Mouse (Mus musculus) lung, postnatal 10 days (tissue): ENCODE data around the gene Fmod.

Experiments
- DNase-seq: peaks from one replicate; pipeline ENCODE4 v3.0.0; 2021

The Fmod gene

GRCm38 (mm10) chr1:134097080-134097855 is 60.2 kb downstream of the Fmod start:
- no peak for DNase-seq
